Mouse (Mus musculus) cerebellum, adult (tissue): ENCODE measurements around the gene Pfdn5.
"Not testable (repeated sequence)": the region's sequence is repeated elsewhere in the genome, so short reads cannot be mapped to it uniquely, and the experiment has no call there.

Experiments used
- ATAC-seq: cut with Nextera tagmentation; 2 replicates; pipeline ENCODE4 v1.9.2; 2017; ENCODE audit warnings: mild to moderate bottlenecking, moderate library complexity, mixed read lengths; ENCODE audit not compliant: insufficient number of reproducible peaks, low FRiP score, low TSS enrichment

Pfdn5 gene

GRCm38 (mm10) chr15:102331610-102332015 is 5.7 kb downstream of the Pfdn5 start, which contains the start of gene Myg1:
Gene Myg1 (plus strand): TSS chr15:102331709.
- ATAC-seq: peak; percentile 94

DNA sequence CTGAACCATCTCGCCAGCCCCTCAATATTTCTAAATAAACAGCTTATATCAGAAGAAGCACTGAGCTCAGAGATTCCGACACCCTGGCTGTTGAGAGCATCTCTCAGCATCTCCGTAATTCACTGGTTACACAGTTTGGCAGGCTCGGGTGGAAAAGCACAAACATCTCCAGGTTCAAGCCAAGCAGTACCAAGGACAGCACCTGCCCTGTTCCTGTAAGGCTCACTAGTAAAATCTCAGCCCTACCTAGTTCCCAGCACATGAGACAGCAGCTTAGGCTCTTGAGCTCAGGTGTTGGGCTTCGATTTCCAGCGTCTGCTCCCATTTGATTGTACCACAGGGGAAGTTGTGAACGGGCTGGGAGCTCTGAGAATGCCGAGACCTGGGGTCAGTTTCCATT is 9.3 kb downstream of the Pfdn5 start:
- ATAC-seq: no peak

- ATAC-seq: not testable (repeated sequence)
These were observed 10.0 kb downstream of the Pfdn5 start for GRCm38 (mm10) chr15:102335925-102336324.

GRCm38 (mm10) chr15:102336946-102337345 is 11.0 kb downstream of the Pfdn5 start:
- no peak for ATAC-seq

DNA sequence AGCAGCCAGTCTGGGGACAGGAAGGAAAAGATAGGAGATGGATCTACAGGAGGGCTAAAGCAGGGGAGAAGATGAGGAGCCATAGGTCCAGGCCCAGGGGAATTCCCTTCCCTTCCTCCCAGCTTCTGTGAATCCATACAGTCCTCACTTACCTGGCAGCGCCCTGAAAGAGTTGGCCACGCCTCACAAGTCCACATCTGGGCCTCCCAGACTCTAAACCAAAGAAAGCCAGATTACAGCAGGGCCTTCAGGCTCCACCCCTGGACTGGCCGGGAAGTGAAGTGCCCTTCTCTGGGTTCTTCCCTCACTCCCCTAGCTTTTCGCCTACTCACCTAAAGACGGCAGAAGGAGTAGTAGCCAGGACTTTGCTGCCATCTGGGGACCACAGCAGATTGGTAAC is 13.7 kb downstream of the Pfdn5 start:
- no peak for ATAC-seq

DNA sequence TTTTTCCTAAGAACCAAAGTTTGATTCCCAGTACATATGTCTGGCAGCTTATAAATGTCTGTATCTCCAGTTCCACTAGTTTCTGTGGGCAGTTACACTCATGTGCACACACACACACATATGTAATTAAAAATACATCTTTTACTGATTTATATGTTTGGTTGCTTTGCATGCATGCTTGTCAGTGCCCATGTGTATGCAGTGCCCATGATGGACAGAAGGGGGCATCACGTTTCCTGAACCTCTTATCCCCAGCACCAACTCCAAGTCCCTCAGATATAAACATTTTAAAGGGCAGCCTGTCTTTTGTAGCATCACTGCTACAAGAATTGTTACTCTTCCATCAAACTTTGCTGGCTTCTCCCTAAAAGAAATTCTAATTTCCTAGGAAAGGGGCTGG is 15.7 kb downstream of the Pfdn5 start:
- ATAC-seq: no peak

DNA sequence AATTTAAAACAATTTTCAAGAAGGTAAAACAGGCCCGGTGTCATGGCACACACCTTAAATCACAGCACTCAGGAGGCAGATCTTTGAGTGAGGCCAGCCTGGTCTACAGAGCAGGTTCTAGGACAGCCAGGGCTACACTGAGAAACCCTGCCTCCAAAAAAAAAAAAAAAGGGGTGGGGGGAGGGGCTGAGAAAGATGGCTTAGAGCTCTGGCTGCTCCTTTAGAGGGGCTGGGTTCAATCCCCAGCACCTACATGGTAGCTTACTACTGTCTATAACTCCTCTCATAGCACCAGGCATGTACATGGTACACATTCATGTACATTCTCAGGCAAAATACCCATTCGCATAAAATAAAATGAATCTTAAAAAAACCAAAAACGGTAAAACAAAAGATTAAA is 18.6 kb downstream of the Pfdn5 start:
- ATAC-seq: no peak

DNA sequence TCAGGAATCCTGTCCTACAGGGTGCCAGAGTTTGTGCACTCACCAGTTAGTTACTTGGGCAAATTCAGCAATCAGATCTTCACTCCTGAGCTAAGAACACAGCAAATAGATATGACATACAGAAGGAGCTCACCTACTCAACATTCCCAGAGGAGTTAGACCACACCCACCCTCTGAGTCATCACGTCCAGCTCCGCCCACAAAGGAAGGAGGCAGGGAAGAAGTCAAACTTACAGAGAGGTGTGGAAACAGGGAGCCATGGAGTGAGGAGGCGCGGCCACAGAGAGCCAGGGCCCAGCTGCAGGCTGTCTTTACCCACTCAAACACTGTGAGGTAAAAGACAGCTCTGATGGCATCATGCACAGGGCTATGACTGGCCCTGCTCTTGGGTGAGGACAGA is 20.5 kb downstream of the Pfdn5 start:
- no peak for ATAC-seq

DNA sequence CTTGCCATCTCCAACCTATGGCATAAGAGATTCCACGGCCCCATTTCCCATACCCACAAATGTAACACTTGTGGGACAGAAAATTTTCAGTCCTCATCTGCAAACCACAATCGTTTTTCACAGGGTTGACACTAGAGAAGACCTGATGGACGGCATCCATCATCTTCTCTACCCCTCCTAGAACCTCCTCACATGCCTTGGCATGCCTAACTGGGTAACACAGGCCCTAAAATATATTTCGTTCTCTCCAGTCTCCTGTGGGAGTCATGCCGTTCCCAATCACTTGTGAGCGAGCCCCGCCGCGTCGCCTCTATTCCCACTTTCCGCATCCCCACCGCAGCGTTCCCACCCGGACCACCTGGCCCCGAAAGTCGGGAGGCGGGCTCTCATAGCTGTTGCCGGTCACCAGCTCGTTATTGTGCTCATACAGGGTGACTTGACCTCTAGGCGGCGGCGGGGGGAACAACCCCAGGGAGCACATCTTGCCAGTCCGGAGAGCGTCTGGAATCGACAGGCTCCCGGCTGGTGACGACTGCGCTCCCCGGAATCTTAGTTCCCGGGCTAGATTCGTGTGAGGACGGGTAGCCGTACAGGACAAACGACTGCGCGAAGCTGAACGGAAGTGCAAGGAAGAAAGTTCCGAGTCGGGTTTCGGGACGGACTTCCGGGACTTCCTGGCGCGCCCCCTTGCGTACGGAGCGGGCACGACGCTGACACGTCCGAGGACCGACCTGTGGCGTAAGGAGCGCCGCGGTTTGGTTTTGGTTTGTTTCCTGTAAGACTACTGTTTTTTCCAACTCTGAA is 24.4 kb downstream of the Pfdn5 start, which contains the start of gene Aaas:
Gene Aaas, minus strand, starts transcription at position 634 of the 804 bp plus-strand sequence.
- ATAC-seq: peak; percentile 87

DNA sequence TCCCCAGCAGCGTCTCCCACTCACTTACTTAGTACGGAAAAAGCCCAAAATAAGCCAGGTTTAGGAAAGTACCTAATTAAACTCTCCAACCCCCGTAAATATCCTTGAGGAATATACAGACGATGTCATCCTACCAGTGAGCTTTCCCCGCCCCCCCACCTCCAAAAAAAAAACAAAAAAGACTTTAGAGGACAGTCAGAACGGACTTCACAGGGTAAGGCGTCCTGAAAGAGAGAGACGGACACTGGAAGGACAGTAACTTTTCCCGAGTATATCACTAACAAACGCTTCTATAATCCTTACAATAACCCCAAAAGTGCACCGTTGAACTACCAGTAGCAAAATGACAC is 25.0 kb downstream of the Pfdn5 start:
- ATAC-seq: peak; percentile 31; the same call in 1 of the 2 replicates

DNA sequence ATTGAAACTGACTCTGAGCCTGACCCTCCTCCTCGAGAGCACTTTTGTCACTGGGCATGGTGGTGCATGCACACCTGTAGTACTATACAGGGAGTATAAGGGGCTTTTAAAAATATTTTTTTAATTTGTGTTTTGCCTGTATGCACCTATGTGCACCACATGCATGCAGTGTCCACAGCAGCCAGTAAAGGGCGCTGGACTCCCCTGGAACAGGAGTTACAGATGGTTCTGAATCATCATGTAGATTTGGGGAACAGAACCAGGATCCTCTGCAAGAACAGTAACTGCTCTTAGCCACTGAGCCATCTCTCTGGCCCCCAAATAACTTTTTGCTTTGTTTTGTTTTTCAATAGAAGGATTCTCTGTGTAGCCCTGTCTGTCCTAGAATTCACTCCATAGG is 26.3 kb downstream of the Pfdn5 start:
- ATAC-seq: no peak

DNA sequence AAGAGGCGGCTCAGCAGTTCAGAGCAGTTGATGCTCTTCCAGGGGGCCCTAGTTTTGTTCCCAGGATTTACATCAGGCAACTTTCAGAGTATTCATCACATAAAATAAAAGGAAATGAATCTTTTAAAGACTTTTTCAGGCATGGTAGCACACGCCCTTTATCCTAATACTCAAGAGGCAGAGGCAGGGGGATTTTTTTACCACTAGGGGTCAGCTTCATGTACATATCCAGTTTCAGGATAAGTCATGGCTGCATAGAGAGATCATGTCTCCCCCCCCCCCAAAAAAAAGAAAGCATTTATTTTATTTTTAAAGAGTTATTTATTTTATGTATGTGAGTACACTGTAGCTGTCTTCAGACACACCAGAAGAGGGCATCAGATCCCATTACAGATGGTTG is 28.1 kb downstream of the Pfdn5 start:
- no peak for ATAC-seq

DNA sequence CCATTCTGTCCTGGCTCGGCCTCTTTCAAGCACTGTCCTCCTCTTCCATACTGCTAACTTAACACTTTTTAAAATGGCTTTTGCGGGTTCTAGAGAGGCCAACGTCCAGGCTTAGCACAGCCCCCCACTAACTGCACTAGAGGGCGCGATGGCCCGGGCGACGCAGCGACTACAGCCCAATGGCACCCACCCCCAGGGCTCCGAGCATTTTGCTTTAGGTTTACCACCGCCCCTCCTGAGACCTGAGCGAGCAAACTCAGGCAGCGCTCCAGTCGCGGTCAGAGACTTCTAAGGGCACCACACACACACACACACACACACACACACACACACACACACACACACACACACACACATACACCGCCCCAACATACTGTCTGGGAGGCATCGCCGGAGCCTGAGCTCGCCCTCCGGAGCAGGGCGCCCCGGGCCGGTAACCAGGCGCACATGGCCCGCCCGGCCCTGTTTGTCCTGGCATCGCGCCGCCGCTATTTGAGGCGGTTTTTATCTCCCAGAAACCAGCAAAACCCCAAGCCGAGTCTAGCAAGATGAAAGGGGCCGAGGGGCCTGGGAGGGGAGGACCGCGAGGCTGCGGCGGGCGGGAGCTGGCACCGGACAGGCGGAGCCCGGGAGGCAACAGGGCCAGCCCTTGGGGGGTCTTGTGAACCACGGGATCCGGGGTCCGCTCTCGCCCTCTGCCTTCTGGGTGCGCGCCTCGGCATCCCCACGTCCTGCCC is 29.4 kb downstream of the Pfdn5 start:
- ATAC-seq: no peak

GRCm38 (mm10) chr15:102355871-102356441 is 30.0 kb downstream of the Pfdn5 start:
- ATAC-seq: no peak

GRCm38 (mm10) chr15:102356501-102357325 is 30.8 kb downstream of the Pfdn5 start:
- no peak for ATAC-seq

DNA sequence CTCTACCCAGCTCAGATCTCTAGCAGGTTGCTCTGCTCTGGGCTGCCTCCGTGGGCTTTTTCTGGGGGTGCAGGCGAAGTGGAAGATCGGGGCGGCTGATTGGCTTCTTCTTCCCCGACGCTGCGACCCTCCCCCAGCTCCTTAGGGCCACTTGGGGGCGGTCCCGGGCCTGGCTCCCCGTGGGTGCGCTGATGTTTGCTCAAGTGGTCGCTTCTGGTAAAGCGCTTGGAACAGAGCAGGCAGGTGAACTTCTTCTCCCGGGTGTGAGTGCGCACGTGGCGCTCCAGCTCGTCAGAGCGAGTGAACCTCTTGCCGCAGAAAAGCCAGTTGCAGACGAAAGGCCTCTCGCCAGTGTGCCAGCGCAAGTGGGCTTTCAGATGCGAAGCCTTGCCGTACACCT is 32.2 kb downstream of the Pfdn5 start:
- ATAC-seq: no peak

- no peak for ATAC-seq
These were observed 32.9 kb downstream of the Pfdn5 start for GRCm38 (mm10) chr15:102358834-102359233.

DNA sequence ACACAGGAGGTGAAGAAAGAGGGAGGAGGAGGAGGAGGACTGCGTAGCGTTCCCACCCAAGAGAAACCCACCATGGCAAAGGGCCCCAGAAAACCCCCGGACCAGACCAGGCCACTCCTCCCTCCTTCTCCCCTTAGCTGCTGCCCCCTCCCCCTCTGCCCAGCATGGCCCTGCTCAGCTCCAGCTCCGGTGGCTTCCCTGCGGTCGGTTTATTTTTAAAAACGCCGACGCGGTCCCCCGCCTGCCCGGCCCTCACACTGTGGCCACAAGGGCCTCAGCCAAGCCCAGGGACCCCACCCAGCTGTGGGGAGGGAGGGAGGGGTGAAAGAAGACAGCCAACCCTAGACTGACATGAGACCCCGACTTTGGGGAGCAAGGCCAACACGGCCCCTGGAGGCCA is 36.7 kb downstream of the Pfdn5 start:
- ATAC-seq: no peak

GRCm38 (mm10) chr15:102364678-102365077 is 38.8 kb downstream of the Pfdn5 start:
- ATAC-seq: no peak

- no peak for ATAC-seq
These were observed 40.3 kb downstream of the Pfdn5 start for GRCm38 (mm10) chr15:102366238-102366637.
